In genomic region chr17:86803653-86804052, GRCm38 (mm10) we compare ENCODE assay signal across 17 mouse cellular contexts. TPM values are rescaled to one million over a fixed set of nuclear protein-coding genes. Genes with fewer than 3 reads are reported as not detected.
A peak's percentile ranks its signal among the peaks of the same experiment; 100 is the strongest.
DNase-seq lines count a peak whose midpoint lies in the region; ATAC-seq and TF ChIP-seq lines count a peak whose summit lies in the region.
"Had no signal": no experiment of that assay in that cellular context is flagged by ENCODE, and none has a peak within 500 bp of the region (broad histone marks: within the 10 kb centered on the region; RNA-seq: fewer than 3 reads in every experiment).

No protein-coding gene starts in this region.

- no peak overlapping the region for H3K9ac ChIP-seq in heart, adult 2 months (ENCODE audit: low read depth, low read length)
- H3K9ac ChIP-seq in liver, postnatal 0 days (replicated peaks), result no peak overlapping the region
- no peak overlapping the region for H3K9ac ChIP-seq in liver, embryonic 12.5 days
- H3K9ac ChIP-seq in midbrain, embryonic 11.5 days (ENCODE audit: low read length), result no peak overlapping the region
- H3K9ac ChIP-seq: limb, embryonic 13.5 days; midbrain, embryonic 12.5 days had no signal

- peaks cover 24% of the 10 kb centered on the region for H3K36me3 ChIP-seq in heart, adult 2 months (ENCODE audit: control insufficient read depth, insufficient read depth, low read length)
- peaks cover 20% of the 10 kb centered on the region for H3K36me3 ChIP-seq in liver, postnatal 0 days (replicated peaks; ENCODE audit: insufficient read depth, low read length)
- 0 out of 2 replicates have a peak, but pooled peaks cover 4% of the 10 kb centered on the region for H3K36me3 ChIP-seq in liver, embryonic 12.5 days
- H3K36me3 ChIP-seq in midbrain, embryonic 11.5 days (ENCODE audit: control insufficient read depth, insufficient read depth, low read length), result no peaks in the 10 kb centered on the region
- H3K36me3 ChIP-seq: limb, embryonic 13.5 days; midbrain, embryonic 12.5 days had no signal

- H3K4me1 ChIP-seq in heart, adult 2 months (ENCODE audit: control insufficient read depth, insufficient read depth, low read length), result peaks cover 26% of the 10 kb centered on the region
- H3K4me1 ChIP-seq in liver, postnatal 0 days (ENCODE audit: insufficient read depth), result no peaks in the 10 kb centered on the region
- H3K4me1 ChIP-seq in liver, embryonic 12.5 days, result peaks cover 14% of the 10 kb centered on the region
- no peaks in the 10 kb centered on the region for H3K4me1 ChIP-seq in midbrain, embryonic 11.5 days (ENCODE audit: control insufficient read depth, insufficient read depth, low read length)
- H3K4me1 ChIP-seq: midbrain, embryonic 12.5 days had no signal

- H3K4me3 ChIP-seq in heart, adult 2 months, result no peak overlapping the region
- H3K4me3 ChIP-seq in liver, postnatal 0 days (ENCODE audit: low read depth, low read length), result no peak overlapping the region
- H3K4me3 ChIP-seq in liver, embryonic 12.5 days, result no peak overlapping the region
- H3K4me3 ChIP-seq in midbrain, embryonic 11.5 days (ENCODE audit: low read depth, low read length), result no peak overlapping the region
- H3K4me3 ChIP-seq: erythroblast, embryonic 14.5 days; limb, embryonic 13.5 days; midbrain, embryonic 12.5 days had no signal

- no peak for ATAC-seq in liver, postnatal 0 days
- ATAC-seq in liver, embryonic 12.5 days, result no peak
- ATAC-seq in common myeloid progenitor, adult 5-6 weeks (replicated peaks; ENCODE audit: low read depth, poor library complexity, severe bottlenecking), result 0 out of 2 replicates have a peak, but pooled peaks have one; percentile 46
- no peak for ATAC-seq in erythroblast, adult 5-6 weeks (replicated peaks; ENCODE audit: low FRiP score, poor library complexity, severe bottlenecking)
- no peak for ATAC-seq in midbrain, embryonic 11.5 days (ENCODE audit: low FRiP score)
- ATAC-seq: inflammation-experienced regulatory T-cells, adult 6 months had no signal

- H3K4me2 ChIP-seq in liver, postnatal 0 days (ENCODE audit: low read depth, low read length), result no peak overlapping the region
- H3K4me2 ChIP-seq in liver, embryonic 12.5 days, result no peak overlapping the region
- H3K4me2 ChIP-seq in midbrain, embryonic 11.5 days, result no peak overlapping the region
- H3K4me2 ChIP-seq: limb, embryonic 13.5 days; midbrain, embryonic 12.5 days had no signal

- no peak for TF ChIP-seq POLR2A in heart, adult 2 months (IDR thresholded peaks at IDR 0.05; ENCODE audit: insufficient read depth, low read depth, low read length)

- no peaks in the 10 kb centered on the region for H3K79me2 ChIP-seq in heart, adult 2 months (replicated peaks; ENCODE audit: control insufficient read depth, insufficient read depth, low read length)

- H3K27me3 ChIP-seq in heart, adult 2 months (ENCODE audit: control insufficient read depth, insufficient read depth, low read length), result no peaks in the 10 kb centered on the region
- no peaks in the 10 kb centered on the region for H3K27me3 ChIP-seq in liver, postnatal 0 days (ENCODE audit: insufficient read depth, low read length)
- H3K27me3 ChIP-seq in liver, embryonic 12.5 days (replicated peaks), result no peaks in the 10 kb centered on the region
- no peaks in the 10 kb centered on the region for H3K27me3 ChIP-seq in midbrain, embryonic 11.5 days (ENCODE audit: control insufficient read depth, insufficient read depth, low read length)
- H3K27me3 ChIP-seq: limb, embryonic 13.5 days had no signal

- TF ChIP-seq EP300 in heart, adult 2 months (IDR thresholded peaks at IDR 0.05; ENCODE audit: insufficient read depth, low read depth, low read length), result no peak
- TF ChIP-seq EP300 in liver, postnatal 0 days (IDR thresholded peaks at IDR 0.05; ENCODE audit: low read depth), result no peak

- peak; percentile 66 for TF ChIP-seq CTCF in heart, adult 2 months (IDR thresholded peaks at IDR 0.05)
- peak; percentile 56 for TF ChIP-seq CTCF in liver, postnatal 0 days (IDR thresholded peaks at IDR 0.05; ENCODE audit: low read depth)

- 68% methylated on average over 5 of the region's 5 CpGs for WGBS in heart, adult 2 months
- WGBS in liver, postnatal 0 days (ENCODE audit: insufficient replicate concordance), result 65% methylated on average over 5 of the region's 5 CpGs
- WGBS in liver, embryonic 12.5 days (ENCODE audit: insufficient replicate concordance), result 65% methylated on average over 5 of the region's 5 CpGs
- 85% methylated on average over 5 of the region's 5 CpGs for WGBS in midbrain, embryonic 11.5 days

- intact Hi-C loops in heart, adult 2 months (cut with DNase I), result loop anchor here (2.0 to 5.0 kb wide), 4 partner anchors 91 to 307 kb away; no protein-coding TSS in a partner anchor

- H3K27ac ChIP-seq in heart, adult 2 months, result peak overlapping the region; percentile 93
- H3K27ac ChIP-seq in liver, postnatal 0 days (ENCODE audit: low read depth), result no peak overlapping the region
- no peak overlapping the region for H3K27ac ChIP-seq in liver, embryonic 12.5 days
- no peak overlapping the region for H3K27ac ChIP-seq in midbrain, embryonic 11.5 days (ENCODE audit: low read depth, low read length)
- H3K27ac ChIP-seq: limb, embryonic 13.5 days; midbrain, embryonic 12.5 days had no signal

- peak in 1 of 2 experiments; percentile 43 for DNase-seq in heart, adult 2 months
- DNase-seq in heart, adult 8-10 months (ENCODE audit: low spot score), result no peak
- no peak for DNase-seq in liver, postnatal 0 days
- peak; percentile 21 for DNase-seq in CD4-positive helper T cell, adult 2 months (ENCODE audit: low read depth, low spot score)
- no peak for DNase-seq in midbrain, embryonic 11.5 days (ENCODE audit: low spot score, missing footprints)
- DNase-seq: cerebellum, adult 8-10 months; embryo, embryonic 11 days; kidney, postnatal 4 days; lung, postnatal 14 days; right cerebral cortex, postnatal 4 days had no signal

- no peaks in the 10 kb centered on the region for H3K9me3 ChIP-seq in liver, postnatal 0 days (ENCODE audit: low read length)
- H3K9me3 ChIP-seq in liver, embryonic 12.5 days (replicated peaks), result no peaks in the 10 kb centered on the region
- no peaks in the 10 kb centered on the region for H3K9me3 ChIP-seq in midbrain, embryonic 11.5 days (ENCODE audit: control insufficient read depth, low read length)
- H3K9me3 ChIP-seq: limb, embryonic 13.5 days; midbrain, embryonic 12.5 days had no signal

RNA-seq across cellular contexts. Expression of gene Epas1, which starts 50.2 kb away (rescaled TPM):
- 100 to 1,000 TPM; 244 to 277 TPM for total RNA-seq in heart, adult 2 months (2021)
- 115 and 119 TPM in 2 replicates for polyA plus RNA-seq in heart, adult 2 months (2012; rRNA removed)
- total RNA-seq in heart, adult 8-10 months (2022), result 100 to 1,000 TPM; 241 to 287 (median 262) TPM
- polyA plus RNA-seq in liver, postnatal 0 days (2015; fragmentation: Nextera tagmentation; extraction: Ambion mirVana), result 7.5 and 8.2 TPM in 2 replicates
- 1.3 and 1.9 TPM in 2 replicates for polyA plus RNA-seq in liver, embryonic 12.5 days (2016; fragmentation: Nextera tagmentation; extraction: Ambion mirVana)
- 0.10 and 0.41 TPM in 2 replicates for total RNA-seq in common myeloid progenitor, adult 5-6 weeks (2017)
- total RNA-seq in erythroblast, adult 5-6 weeks (2015; ENCODE audit: low replicate concordance), result 0.42 and 0.77 TPM in 2 replicates
- 0.17 TPM in 1 of 2 replicates, not detected in the other for total RNA-seq in erythroblast, adult 5-6 weeks (2017; ENCODE audit: low replicate concordance)
- 7.3 and 8.6 TPM in 2 replicates for polyA plus RNA-seq in midbrain, embryonic 11.5 days (2014; fragmentation: Nextera tagmentation; extraction: Ambion mirVana)

Comparison
In these comparisons a context has a peak if more than half of its experiments do, and no peak if none do; other contexts are left out.
1. RNA of gene Epas1, which starts 50.2 kb away (total RNA-seq): 244 to 277 TPM in heart, adult 2 months and 241 to 287 TPM in heart, adult 8-10 months; 0.17 to 0.77 TPM in erythroblast, adult 5-6 weeks and 0.10 to 0.41 TPM in common myeloid progenitor, adult 5-6 weeks; every median in the first group is over 100 times any median in the second.